Mouse (Mus musculus) bone marrow, adult 2 months (tissue): Measurements from ENCODE around the gene Fgf22.

Source experiments
- CTCF ChIP-seq: fragments of 200-500 bp; IDR thresholded peaks from 2 replicates; pipeline ENCODE4 v1.5.1; 2011; ENCODE audit warnings: low read length, control low read depth; ENCODE audit not compliant: control insufficient read depth, insufficient read depth
- POLR2A ChIP-seq: fragments of 200-500 bp; IDR thresholded peaks from 2 replicates; pipeline ENCODE4 v1.6.1; 2011; ENCODE audit warnings: low read depth, mild to moderate bottlenecking, control low read depth, low read length, borderline replicate concordance; ENCODE audit not compliant: control insufficient read depth

GRCm38 (mm10) chr10:79755854-79756253 is 978 bp downstream of the Fgf22 start:
- TF ChIP-seq POLR2A (no peak), CTCF (no peak)
